Mouse (Mus musculus): ENCODE results near the gene Snupn.

Snupn gene

GRCm38 (mm10) chr9:57012393-57012792, 61.7 kb downstream of the Snupn start:
- no peak for DNase-seq (ENCODE audit: low spot score in 2 of 2)

GRCm38 (mm10) chr9:57012895-57013294, 62.2 kb downstream of the Snupn start:
- no peak for DNase-seq (ENCODE audit: low spot score in 2 of 2)

GRCm38 (mm10) chr9:57013756-57014155, 63.1 kb downstream of the Snupn start:
- DNase-seq (ENCODE audit: low spot score in 2 of 2), result no peak

GRCm38 (mm10) chr9:57014766-57015165, 64.1 kb downstream of the Snupn start:
- no peak for DNase-seq (ENCODE audit: low spot score in 2 of 2)

GRCm38 (mm10) chr9:57017631-57018030, 67.0 kb downstream of the Snupn start:
- no peak for DNase-seq (ENCODE audit: low spot score in 2 of 2)

GRCm38 (mm10) chr9:57031756-57032155, 81.1 kb downstream of the Snupn start:
- no peak for DNase-seq (ENCODE audit: low spot score in 2 of 2)

Measured in urinary bladder, adult 18-20 months (tissue).